Mouse (Mus musculus): ENCODE data around the gene Wfdc10.

Wfdc10 gene

DNA sequence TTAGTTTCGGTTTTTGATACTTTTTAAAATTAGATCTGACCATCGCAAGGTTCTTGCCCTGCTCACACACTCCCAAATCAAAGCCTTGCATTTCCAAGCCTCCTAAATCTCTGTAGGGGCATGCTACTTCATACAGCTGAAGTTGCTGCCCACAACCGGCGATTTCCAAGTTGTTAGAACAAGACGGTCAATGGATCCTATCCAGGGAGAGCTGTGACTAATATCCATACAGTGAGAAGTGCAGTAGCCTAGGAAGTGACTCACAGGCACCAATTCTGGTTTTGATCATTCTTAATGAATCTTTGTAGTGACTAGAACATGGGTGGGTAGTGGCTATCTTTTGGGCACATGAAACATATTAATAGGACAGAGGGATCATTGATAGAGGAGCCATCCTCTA lies 45.9 kb downstream of the Wfdc10 start:
- no peak for DNase-seq (ENCODE audit: low spot score in 2 of 2)

DNA sequence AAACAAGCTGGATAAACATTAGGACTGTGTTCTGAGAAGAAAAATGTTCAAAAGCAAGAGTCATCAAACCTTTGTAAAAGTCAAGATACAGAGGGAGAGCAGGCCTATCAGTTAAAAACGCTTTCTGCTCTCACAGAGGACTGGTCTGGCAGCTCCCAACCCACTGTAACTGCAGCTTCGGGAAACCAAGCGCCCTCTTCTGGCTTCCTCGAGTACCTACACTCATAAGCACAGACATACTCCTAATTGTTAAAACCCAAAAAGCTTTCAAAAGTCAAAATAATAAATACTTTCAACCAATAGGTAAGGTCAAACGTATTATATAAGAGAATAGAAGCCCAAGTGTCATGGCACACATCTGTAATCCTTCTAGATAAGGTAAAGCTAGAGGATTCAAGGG lies 48.4 kb downstream of the Wfdc10 start:
- DNase-seq (ENCODE audit: low spot score in 2 of 2): no peak

DNA sequence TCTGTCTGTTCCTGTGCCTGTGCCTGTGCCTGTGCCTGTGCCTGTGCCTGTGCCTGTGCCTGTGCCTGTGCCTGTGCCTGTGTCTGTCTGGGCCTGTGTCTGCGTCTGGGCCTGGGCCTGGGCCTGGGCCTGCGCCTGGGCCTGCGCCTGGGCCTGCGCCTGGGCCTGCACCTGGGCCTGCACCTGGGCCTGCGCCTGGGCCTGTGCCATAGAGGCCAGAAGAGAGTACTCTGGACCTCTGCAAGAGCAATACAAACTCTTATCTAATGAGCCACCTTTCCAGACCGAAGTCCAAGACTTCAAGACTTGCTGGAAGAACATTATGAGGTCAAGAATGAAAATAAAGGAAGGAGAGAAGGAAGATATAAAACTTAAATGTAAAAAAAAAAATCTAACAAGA lies 49.5 kb downstream of the Wfdc10 start:
- no peak for DNase-seq (ENCODE audit: low spot score in 2 of 2)

DNA sequence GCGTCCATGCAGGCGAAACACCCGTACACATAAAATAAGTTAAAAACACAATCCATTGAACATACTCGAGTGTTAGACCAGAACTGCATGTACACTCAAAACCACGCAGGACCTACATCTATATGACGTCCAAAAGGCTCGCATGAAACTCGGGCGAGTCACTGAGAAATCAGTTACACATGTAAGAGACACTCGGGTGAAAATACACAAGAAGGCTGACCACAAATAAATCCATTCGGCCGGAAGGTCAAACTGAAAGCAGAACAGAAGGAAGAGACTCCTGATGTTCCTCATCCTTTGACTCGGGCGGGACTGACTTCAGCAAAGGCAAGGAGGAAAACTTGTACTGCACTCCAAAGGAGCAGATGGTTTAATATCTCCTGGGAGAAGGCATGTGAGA lies 50.1 kb downstream of the Wfdc10 start:
- DNase-seq (ENCODE audit: low spot score in 2 of 2): no peak

Measured in urinary bladder, postnatal 4 days (tissue).